Mouse (Mus musculus): ENCODE data around the gene Cyren.

Cyren gene

GRCm38 (mm10) chr6:34877509-34878321, at the start of gene Cyren:
Gene Cyren, minus strand, starts transcription at chr6:34878060.
- DNase-seq (ENCODE audit: low spot score): peak; percentile 95

- DNase-seq (ENCODE audit: low spot score): no peak
These were observed 49.7 kb upstream of the Cyren start for GRCm38 (mm10) chr6:34927594-34927993.

GRCm38 (mm10) chr6:34927156-34927555, 49.3 kb upstream of the Cyren start:
- DNase-seq (ENCODE audit: low spot score): peak; percentile 50

- DNase-seq (ENCODE audit: low spot score): peak; percentile 12
These were observed 44.1 kb upstream of the Cyren start for GRCm38 (mm10) chr6:34921941-34922340.

GRCm38 (mm10) chr6:34920631-34921030, 42.8 kb upstream of the Cyren start:
- no peak for DNase-seq (ENCODE audit: low spot score)

GRCm38 (mm10) chr6:34919956-34920355, 42.1 kb upstream of the Cyren start, which contains the start of gene Stra8:
Gene Stra8, plus strand, starts transcription at chr6:34920163.
- no peak for DNase-seq (ENCODE audit: low spot score)

GRCm38 (mm10) chr6:34919146-34919545, 41.3 kb upstream of the Cyren start:
- DNase-seq (ENCODE audit: low spot score): no peak

- DNase-seq (ENCODE audit: low spot score): no peak
These were observed 36.6 kb upstream of the Cyren start for GRCm38 (mm10) chr6:34914462-34914861.

GRCm38 (mm10) chr6:34913341-34914040, 35.6 kb upstream of the Cyren start:
- DNase-seq (ENCODE audit: low spot score): no peak

- peak; percentile 90 for DNase-seq (ENCODE audit: low spot score)
These were observed 32.7 kb upstream of the Cyren start, which contains the start of gene Wdr91 for GRCm38 (mm10) chr6:34910371-34911219. Gene Wdr91, minus strand, starts transcription at chr6:34910876.

GRCm38 (mm10) chr6:34909631-34910345, 31.9 kb upstream of the Cyren start:
- DNase-seq (ENCODE audit: low spot score): no peak

GRCm38 (mm10) chr6:34907696-34908260, 29.9 kb upstream of the Cyren start:
- no peak for DNase-seq (ENCODE audit: low spot score)

- DNase-seq (ENCODE audit: low spot score): no peak
These were observed 29.3 kb upstream of the Cyren start for GRCm38 (mm10) chr6:34907121-34907614.

GRCm38 (mm10) chr6:34906661-34907060, 28.8 kb upstream of the Cyren start:
- DNase-seq (ENCODE audit: low spot score): no peak

GRCm38 (mm10) chr6:34906125-34906524, 28.3 kb upstream of the Cyren start:
- DNase-seq (ENCODE audit: low spot score): no peak

- no peak for DNase-seq (ENCODE audit: low spot score)
These were observed 26.5 kb upstream of the Cyren start for GRCm38 (mm10) chr6:34904361-34904760.

- no peak for DNase-seq (ENCODE audit: low spot score)
These were observed 26.0 kb upstream of the Cyren start for GRCm38 (mm10) chr6:34903851-34904250.

- no peak for DNase-seq (ENCODE audit: low spot score)
These were observed 25.6 kb upstream of the Cyren start for GRCm38 (mm10) chr6:34903441-34903840.

GRCm38 (mm10) chr6:34902578-34902977, 24.7 kb upstream of the Cyren start:
- DNase-seq (ENCODE audit: low spot score): no peak

GRCm38 (mm10) chr6:34901911-34902444, 24.1 kb upstream of the Cyren start:
- DNase-seq (ENCODE audit: low spot score): peak; percentile 11

GRCm38 (mm10) chr6:34900990-34901389, 23.1 kb upstream of the Cyren start:
- DNase-seq (ENCODE audit: low spot score): no peak

Data from T-cell, adult 2 months (primary cell).